Mouse (Mus musculus): ENCODE data around the gene Zmym5.
"Not testable (repeated sequence)": the region's sequence is repeated elsewhere in the genome, so short reads cannot be mapped to it uniquely, and the experiment has no call there.

Zmym5 gene

DNA sequence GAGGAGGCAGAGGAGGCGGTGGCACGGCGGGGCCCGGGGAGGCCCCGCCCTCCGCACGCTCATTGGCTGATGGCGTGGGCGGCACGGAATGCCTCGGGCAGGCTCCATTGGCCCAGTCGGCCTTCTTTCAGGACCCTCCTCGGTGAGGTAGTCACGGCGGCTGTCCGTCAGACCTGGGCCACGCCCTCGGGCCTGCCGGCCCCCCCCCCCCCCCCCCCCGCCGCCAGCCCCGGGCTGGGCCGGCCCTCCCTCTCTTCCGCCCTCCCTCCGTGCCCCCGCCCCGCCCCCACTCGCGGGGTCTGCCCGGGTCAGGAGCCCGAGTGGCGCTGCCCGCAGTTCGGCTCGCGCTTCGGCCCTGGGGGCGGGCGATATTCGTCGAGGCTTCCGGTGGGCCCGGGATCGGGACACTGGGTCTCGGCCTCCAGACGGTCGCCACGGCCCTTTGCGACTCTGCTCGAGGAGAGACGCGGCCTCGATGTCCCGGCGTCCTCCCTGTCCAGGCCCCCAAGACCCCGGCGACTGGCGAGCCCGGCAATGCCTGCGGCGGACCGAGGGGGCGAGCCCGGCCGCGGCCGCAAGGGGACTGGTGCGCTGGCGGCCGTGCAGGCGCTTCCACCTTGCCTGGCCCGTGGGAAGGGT lies at the start of gene Zmym5:
Gene Zmym5 (minus strand): TSS at position 16 of the 639 bp plus-strand sequence.
- peak; percentile 86 to 90 for DNase-seq (ENCODE audit: low spot score in 2 of 2)

DNA sequence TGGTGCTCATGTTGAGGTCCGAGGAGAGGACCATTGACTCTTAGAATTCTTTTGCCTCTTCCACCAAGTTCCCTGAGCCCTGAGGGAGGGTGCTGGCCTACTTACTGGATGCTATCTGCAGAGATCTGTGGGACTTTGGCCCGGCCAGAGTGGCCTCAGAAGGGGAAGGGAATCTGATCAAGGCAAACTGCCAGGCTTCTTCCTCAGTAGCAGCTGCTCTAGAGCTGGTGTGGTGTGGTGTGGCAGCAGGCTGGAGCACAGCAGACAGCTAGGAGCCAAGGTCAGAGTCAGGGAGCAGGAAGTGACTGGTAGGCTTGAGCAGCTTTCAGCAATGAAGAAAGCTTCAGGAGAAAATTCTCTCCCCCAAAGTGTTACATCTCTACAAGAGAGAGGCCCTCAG lies 38.2 kb upstream of the Zmym5 start:
- DNase-seq (ENCODE audit: low spot score in 2 of 2): no peak

- no peak for DNase-seq (ENCODE audit: low spot score in 2 of 2)
Measured at GRCm38 (mm10) chr14:56848322-56848721, 36.8 kb upstream of the Zmym5 start.

- no peak for DNase-seq (ENCODE audit: low spot score in 2 of 2)
Measured at GRCm38 (mm10) chr14:56844507-56844906, 33.0 kb upstream of the Zmym5 start.

- no peak for DNase-seq (ENCODE audit: low spot score in 2 of 2)
Measured at GRCm38 (mm10) chr14:56844033-56844432, 32.5 kb upstream of the Zmym5 start.

GRCm38 (mm10) chr14:56834576-56834975 lies 23.1 kb upstream of the Zmym5 start:
- not testable (repeated sequence) for DNase-seq (ENCODE audit: low spot score in 2 of 2)

DNA sequence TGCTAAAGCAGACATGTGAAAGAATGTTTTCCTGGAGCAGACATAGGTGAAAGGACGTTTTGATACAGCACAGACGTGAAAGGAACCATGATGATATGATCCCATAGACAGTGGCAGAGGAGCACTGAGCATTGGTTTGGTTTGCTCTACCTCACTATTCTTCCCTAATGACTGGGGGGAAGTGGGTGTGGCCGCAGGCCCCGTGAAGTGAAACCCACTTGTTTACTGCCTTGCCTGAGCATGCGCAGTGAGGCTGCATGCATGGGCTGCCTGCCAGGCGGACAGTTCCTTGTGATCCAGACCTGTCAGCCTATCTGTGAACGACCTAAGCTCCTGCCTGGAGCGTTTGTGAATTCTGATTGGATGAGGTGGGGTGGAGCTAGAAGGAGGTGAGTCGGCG lies 21.7 kb upstream of the Zmym5 start:
- peak in 1 of 2 experiments; percentile 16 for DNase-seq (ENCODE audit: low spot score in 2 of 2)

DNA sequence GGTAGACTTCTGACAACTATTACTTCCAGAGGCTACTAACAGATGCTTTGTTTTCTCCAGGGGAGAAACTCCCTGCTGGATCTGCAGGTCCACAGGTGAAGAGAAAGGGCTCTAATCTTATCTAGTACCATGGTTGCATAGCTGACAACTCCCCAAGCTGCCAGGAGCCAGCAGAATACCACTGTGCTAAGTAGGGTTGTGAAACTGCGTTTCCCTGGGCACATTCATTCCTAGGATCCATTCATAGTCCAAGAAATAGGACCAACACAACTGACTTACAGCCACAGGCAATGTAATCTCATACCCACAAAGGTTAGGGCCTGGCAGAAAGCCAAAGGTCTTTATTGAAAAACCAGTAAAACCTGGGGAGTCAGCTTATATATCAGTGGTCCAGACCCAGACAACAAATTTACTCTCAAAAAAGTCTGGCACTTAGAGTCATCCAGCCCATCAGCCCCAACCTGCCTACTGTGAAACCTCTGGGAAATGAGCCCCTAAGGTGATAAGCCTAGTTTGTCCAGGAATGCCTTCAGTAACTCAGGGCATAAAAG lies 21.1 kb upstream of the Zmym5 start:
- DNase-seq (ENCODE audit: low spot score in 2 of 2): peak in 1 of 2 experiments; percentile 30

GRCm38 (mm10) chr14:56832147-56832546 lies 20.6 kb upstream of the Zmym5 start:
- no peak for DNase-seq (ENCODE audit: low spot score in 2 of 2)

- DNase-seq (ENCODE audit: low spot score in 2 of 2): no peak
Measured at GRCm38 (mm10) chr14:56830491-56831045, 19.1 kb upstream of the Zmym5 start.

DNA sequence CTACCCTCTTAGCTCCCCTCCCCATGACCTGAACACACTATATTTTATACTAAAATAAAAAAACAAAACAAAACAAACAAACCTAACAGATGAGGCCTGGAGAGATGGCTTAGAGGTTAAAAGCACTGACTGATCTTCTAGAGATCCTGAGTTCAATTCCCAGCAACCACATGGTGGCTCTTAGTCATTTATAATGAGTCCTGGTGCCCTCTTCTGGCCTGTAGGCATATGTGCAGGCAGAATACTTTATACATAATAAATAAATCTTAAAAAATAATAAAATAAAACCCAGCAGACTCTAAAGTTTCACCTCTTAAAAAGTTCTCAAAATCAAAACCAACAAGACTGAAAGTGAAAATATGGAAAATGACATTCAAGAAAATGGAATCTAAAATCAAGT lies 13.0 kb upstream of the Zmym5 start:
- DNase-seq (ENCODE audit: low spot score in 2 of 2): no peak

DNA sequence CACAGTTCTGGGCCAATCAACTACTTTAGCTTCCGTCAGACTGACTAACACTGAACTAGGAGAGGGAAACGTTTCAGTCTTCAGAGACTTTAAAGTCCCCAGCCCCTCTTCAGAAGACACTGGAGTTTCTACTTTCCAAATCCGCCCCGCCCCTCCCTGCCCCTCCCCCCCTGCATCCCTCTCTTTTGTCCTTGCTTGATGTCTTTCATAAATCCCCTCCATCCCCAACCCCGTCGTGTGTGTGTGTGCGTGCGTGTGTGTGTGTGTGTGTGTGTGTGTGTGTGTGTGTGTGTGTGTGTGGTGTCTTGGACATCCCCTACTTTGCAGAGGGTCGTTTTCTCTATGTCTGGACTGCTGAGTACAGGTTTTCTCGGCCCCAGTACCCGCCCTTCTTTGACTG lies 6.1 kb upstream of the Zmym5 start:
- no peak for DNase-seq (ENCODE audit: low spot score in 2 of 2)

- DNase-seq (ENCODE audit: low spot score in 2 of 2): no peak
Measured at GRCm38 (mm10) chr14:56817131-56817530, 5.6 kb upstream of the Zmym5 start.

DNA sequence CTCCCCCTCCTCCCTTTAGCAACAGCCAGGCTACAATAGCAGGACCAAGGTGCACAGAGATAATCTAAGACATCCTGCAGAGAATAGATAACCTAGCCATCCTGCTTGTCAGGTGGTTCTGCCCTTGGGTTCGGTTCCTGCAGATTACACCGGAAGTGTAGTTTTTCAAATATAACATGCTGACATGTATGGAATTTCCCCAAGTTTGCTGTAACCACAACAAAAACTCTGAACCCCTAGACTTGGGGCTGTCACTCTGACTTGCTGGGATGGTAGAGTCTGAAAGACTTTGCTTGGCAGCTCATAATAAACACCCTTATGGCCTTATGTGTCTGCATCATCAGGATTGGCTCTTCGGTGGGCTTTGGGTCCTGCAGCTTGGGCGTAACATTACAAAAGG lies 5.0 kb upstream of the Zmym5 start:
- DNase-seq (ENCODE audit: low spot score in 2 of 2): no peak

DNA sequence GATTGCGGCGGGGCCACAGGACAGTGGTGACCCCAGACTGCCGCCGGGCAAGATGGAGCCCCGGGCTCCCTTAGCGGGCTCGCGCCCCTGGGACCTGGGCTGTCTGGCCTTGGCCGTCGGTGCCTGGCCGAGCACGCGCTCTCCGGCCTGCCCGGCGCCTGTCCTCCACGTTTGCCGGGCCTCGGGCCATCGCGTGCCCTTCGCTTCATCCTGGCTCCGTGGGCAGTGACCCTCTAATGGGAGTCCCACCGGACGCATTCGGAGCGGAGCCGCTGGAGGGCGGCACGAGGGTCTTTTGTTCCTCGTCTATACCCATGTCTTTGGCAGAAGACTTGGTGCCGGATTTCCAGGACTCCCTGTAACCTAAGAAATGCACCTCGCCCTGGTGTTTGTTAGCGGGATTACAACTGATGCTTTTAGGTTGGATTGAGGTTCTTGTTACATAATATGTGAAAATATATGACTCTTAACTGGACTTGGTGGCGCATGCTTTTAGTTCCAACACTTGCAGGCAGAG lies 1.1 kb upstream of the Zmym5 start:
- DNase-seq (ENCODE audit: low spot score in 2 of 2): peak; percentile 53 to 72

DNA sequence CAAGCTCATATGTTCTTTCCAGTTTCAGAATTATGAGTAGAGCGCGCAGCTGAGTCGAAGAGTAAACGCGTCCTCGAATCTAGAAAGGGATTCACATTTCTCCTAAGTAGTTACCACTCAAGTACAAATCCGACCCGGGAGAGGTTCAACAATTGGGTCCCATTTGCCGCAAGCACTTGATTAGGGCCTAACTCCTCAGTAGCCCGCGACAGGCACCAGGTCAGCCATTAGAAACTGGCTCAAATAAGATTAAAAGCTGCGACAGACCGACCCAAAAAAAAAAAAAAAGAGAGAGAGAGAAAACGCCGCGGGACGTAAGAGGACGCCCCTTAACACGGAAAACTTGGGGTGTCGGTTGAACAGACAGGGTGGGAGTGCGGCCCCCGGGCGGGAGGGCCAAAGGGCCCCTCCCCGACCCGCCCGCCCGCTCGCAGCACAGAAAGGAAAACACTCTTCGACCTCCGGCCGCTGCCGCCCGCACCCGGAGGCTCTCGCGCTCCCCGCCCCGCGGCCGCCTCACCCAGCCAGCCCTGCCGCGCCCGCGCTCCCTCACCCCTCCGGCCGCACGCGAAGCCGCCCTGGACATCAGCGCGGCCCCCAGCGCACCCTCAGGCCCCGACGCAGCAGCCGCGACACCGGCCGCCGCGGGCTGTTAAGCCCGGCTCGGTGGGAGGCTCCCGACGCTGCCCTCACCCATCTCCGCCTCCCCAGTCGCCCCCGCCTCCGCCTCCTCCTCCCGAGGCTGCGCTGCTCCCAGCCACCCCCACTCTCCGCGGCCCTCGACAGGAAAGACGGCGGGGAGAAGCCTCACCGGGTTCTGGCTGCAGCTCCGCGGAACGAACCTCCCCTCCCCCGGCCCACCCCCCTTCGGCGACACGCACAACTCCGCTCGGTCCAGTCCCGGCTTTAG lies 480 bp downstream of the Zmym5 start:
- DNase-seq (ENCODE audit: low spot score in 2 of 2): peak; percentile 31 to 54

DNA sequence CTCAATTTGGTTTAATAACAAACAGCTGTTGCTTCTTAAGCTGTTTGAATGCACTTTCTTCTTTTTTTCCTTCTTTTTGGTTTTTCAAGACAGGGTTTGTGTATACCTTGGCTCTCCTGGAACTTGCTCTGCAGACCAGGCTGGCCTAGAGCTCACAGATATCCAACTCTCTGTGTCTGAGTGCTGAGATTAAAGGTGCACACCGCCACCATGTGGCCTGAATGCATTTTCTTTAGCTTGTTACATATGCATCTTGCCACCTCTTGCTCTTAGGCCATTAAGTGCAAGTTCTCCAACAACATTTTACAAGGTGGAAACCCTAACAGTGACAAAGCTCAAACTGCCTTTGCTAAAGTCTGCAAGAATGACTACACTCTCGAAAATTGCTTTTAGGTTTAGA lies 18.3 kb downstream of the Zmym5 start:
- DNase-seq (ENCODE audit: low spot score in 2 of 2): no peak

DNA sequence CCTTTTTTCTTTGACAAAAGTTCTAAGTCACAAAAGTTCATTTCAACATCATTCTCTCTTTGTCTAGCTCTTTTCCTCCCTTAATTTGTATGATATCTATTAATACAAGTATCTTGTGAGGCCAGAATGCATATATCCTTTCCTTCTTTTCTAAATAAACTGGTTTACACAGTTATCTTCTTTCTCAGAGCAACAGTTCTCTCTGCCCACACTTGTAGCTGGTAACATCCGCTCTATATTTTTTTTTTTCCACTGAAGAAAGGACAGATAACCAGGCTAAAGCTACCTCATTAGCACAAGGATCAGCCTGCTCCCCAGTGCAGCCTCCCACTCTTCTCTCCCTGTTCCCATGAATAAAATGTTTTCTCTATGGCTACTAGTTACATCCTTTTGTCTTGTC lies 26.9 kb downstream of the Zmym5 start:
- DNase-seq (ENCODE audit: low spot score in 2 of 2): no peak

DNA sequence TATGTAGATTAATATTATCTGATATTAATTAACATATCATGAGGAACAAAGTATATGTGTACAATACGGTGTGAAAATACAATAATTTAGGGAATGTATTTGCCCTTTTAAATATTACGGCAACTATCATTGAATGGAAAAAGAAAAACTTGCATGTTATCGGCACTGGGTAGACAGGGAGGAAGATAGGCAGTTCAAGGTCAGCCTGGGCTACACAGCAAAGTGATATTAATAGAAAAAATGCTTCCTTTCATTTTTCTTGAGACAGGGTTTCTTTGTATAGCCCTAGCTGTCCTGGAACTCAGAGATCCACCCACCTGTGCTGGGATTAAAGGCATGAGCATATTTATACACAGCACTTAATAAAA lies 32.6 kb downstream of the Zmym5 start:
- no peak for DNase-seq (ENCODE audit: low spot score in 2 of 2)

GRCm38 (mm10) chr14:56778200-56778932 lies 33.1 kb downstream of the Zmym5 start, which contains the start of gene Pspc1:
Pspc1 (minus strand) TSS chr14:56778316.
- peak; percentile 94 to 95 for DNase-seq (ENCODE audit: low spot score in 2 of 2)

DNA sequence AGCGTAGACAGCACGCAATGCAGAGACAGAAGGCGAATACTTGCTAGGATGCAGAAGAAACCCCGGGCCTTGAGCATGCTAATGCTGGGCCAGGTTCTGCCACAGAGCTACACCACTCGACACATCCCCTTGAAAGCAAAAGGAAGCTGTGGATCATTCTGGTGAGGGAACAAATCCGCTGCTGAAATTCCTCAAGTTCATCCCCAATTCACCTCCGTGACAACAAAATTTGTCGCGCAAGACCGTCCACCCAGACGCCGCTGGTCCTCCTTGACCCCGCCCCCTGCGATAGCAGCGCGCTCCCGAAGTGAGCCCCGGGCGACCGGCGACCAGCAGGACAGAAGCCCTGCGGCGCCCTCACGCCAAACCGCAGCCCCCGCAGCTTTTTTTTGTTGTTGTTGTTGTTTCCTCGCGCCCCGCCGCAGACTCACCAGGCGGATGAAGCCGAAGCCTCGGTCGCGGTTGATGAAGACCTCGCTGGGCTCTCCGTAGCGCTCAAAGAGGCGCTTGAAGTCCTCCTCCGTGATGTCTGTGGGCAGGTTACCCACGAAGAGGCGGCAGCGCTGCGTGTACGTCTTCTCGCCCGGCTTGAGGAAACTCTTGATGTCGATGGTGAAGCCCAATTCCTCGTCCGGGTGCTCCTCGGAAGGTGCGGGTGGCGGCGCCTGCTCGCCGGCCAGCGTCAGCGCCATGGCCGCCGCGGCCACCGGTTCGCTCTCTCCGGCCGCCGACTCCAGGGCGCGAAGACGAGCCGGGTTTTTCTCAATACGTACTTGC lies 34.0 kb downstream of the Zmym5 start:
- DNase-seq (ENCODE audit: low spot score in 2 of 2): peak; percentile 43 to 72
